Mouse (Mus musculus): ENCODE results near the gene Slit1.

Slit1 gene

DNA sequence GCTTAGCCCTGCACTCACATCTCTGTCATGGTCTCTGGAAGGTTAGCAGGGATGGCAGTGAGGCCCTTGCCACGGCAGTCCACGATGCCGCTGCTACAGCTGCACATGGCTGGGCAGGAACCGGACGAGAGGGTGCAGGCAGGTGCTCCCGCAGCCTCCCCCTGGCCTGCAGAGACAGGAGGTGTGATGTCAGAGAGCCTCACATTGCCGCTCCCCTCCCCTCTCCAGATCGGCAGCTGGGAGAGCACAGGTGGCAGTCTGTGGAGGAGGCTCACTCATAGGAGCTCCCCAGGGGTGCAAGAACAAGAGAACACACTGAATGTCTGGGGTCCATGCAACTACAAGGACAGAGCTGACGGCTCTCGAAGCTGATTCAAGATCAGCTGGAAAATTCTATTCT is 94.1 kb downstream of the Slit1 start:
- DNase-seq = no peak

DNA sequence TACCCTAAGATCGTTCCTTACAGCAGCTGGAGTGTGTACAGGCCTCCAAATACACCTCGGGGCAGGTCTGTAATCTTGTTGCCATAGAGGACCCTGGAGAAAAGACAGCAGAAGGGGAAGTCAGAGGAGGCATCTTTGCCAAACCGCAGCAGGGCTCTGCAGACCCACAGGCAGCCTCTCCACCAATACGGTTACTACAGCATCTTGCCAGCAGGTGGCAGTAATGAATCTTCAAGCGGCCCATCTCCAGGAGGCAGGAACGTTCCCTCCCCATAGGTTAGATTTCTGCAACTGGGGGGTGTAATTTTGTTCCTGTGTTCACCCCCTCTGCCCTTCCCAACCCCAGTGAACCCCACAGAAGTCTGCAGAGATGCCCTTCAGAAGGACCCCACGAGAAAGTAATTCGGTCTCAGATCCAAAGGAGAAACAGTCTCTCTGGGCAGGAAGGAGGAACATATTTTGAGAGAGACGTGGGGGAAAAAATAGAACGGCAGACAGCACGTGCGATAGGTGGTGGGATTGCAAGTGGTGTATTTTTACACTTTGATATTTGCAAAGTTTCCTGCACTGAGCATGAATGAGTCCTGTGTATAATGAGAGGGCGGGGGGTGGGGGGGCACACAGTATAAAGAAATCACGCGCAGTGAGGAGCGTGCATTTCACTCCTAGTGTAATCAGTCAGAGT is 96.4 kb downstream of the Slit1 start:
- DNase-seq = peak; percentile 51 to 62

DNA sequence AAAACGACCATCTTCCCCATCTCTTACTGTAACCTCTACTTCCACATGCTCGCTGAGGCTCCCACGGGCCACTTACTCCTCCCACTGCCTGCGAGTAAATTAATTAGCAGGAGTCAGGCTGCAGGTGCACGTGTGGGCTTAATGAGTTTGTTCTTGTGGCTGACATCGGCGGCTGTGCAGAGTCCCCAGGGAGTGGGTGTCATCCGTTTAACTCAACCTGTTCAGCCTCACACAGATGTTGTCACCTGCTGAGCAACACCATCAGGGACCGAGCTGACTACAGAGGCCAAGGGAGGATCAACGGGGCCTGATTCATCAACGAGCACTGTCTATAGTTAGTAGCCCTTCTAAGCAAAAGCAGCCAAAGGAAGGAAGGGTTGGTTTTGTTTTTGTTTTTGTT is 100.5 kb downstream of the Slit1 start:
- DNase-seq = no peak

DNA sequence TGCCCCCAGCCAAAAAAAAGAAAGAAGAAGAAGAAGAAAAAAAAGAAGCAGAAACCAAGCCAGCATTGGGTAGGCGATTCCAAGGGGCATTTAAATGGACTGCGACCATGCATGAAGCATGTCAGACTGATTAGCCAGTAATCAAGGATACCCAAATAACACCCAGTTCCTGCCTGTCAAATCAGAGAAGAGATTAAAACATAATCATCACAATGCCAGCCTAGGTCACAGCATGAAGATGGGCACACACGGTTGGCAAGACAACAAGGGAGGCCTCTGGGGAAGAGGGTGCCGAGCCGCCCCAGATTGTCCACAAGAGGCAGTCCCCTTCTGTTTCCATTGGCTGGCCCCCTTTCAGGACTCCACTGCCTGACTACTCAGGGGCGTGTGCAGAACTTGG is 108.5 kb downstream of the Slit1 start:
- no peak for DNase-seq

DNA sequence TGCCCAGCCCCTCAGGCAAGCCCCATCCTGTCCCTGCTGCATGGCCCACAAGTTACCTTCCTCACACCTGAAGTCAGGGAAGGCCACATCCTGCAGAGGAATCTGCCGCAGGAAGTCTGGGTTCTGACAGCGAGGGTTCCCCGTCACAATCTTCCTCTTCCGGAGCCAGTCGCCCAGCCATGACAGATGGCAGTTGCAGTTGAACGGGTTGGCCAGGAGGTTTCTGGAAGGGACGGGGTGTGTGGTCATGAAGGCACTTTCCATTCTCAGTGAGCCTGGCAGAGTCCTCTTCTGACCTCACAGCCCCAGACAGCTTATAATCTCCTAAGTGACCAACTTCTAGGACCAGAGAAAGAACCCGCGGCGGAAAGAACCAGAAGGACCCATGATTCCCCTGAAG is 109.4 kb downstream of the Slit1 start:
- DNase-seq = no peak

DNA sequence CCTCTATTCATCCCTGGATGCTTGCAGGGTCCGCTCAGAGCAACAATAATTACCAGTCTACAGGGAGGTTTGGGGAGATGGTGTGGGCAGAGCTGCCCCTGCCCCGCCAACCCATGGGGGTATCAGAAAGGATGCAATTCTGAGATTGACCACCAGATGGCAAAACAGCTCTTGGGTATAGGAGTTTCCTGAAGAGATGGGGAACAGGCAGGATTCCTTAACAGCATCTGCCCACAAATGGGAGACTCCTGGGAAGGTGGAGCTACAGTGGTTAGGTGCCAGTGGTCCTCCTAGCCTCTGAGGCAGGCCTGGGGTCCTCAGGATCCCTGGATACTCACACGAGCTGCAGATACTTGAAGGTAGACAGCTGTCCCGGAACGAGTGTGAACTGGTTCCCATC is 113.9 kb downstream of the Slit1 start:
- DNase-seq = peak in 1 of 2 experiments; percentile 54

DNA sequence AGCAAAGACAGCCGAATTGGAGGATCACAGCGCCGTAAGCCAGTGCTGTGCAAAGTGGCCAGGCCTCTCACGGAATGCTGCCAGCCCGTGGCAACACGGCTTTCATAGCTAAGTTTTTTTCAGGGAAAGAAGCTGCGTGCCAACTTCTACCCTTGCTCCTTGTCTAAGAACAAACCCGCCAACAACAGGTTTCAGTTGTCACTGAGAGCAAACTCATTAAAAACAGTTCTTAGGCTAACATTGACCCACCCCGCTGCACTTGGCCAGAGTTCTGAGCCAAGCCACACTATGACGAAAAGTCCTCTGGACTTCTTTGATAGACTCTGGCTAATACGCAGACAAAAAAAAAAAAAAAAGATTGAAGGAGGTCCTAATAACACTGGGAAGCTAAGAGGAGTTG is 114.5 kb downstream of the Slit1 start:
- peak; percentile 49 to 74 for DNase-seq

DNA sequence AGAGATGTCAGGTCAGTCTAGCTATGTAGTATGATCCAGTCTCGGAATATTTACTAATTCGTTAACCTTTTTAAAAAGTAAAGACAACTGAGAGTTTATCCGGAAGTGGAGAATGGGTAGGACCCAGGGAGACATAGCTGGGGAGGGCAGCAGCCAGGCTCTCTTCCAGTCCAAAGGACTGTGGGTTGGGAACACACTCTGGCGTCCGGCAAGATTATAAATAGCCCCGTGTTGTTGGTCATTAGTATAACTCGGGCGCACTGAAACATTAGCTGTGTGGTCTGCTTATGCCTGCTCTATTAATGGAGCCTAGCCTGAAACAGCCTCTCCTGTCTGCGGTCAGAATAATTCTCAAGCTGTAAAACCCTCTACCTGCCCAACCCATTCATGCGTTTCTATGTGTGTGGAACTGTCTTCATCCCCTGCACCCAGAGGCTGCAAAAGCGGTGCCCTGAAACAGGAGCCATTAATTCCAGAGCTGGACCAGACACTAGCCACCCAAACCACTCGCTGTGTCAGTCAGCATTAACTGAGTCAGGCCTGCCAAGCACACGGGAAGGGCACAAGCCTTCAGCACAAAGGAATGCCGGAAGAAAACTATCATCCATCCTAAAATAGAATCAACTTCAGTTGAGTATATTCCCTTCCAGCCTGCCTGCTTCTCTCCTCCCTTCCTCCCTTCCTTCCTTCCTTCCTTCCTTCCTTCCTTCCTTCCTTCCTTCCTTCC is 122.9 kb downstream of the Slit1 start:
- DNase-seq = no peak

DNA sequence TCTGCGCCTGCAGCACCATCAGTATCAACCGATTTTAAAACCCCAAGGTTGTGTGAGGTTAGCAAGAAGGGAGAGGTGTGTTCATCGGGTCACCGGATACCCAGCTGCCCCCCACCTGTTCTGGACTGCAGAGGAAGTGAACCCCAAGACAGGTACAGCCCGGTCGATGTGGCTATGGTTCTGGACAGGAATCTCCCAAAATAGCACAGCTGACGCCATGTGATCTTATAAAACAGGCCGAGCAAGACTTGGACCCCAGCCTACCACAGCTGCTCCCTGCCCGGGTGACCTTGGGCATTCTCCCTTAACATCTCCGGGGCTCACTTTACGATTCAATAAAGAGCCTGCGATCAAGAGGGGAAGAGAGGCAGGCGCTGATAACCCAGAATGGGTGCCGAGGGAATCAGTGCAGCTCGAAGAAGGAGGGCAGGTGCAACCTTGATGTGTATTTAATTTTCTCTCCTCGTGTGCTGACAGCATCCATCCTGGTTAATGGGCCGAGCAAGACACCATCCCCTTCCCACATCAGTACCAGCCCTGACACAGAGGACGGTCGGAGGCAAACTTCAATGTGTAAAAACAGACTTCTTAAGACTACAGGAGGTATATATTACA is 124.6 kb downstream of the Slit1 start:
- DNase-seq = no peak

DNA sequence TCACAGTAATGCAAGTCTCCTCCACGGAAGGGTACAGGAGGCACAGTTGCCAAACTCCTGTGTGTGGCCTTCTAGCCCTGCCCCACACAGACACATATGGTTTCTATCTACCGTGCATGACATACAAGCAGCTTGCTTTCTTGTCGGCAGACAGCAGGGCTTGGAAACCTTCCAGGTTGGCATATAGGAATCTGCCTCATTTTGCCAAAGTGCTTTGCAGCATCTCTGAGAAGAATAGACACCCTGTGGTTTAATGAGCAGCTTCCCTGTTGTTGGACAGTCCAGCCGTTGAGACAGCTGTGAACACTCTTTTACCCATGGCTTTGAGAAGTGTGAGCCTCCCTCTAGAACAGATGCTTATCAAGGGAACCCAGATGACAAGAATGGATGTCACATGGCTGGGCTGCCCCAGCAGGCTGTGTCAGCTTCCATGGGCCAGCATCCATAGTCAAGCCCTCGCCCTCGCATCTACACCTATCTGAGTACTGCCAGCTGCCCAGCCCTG is 125.3 kb downstream of the Slit1 start:
- DNase-seq = no peak

DNA sequence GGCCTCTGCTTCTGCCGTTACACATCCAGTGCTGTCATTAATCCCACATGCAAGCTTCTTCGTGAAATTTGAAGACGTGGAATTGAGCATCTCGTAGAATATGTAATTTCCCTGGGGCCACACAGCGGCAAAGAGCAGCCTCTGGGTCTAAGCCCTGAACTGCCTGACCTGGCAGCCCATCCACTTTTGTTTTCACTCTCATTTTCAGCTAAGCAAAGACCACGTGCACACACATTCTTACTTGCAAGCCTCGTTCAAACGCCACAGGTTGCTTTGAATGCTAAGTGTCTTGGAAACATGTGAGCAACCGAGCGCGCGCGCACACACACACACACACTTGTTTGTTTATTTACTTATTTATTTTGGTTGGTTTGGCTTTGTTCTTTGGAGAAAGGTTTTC is 126.4 kb downstream of the Slit1 start:
- no peak for DNase-seq

DNA sequence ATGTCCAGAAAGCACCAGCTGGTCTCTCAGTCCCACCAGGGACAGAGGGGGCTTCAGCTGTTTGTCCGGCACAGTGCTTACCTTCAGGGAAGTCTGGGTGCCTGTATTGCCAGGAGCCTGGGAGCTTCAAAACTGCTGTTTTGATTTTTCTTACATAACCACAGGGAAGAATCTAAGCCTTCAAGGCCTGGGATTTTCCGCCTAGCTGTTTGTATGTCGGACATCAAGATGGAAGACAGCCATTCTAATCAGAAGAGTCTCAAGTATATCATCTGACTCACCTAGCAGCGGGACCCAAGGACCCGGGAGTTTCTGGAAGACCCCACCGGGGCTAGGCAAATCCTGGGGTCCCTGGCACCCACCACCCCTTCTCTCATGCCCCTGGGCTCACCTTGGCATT is 127.2 kb downstream of the Slit1 start:
- no peak for DNase-seq

DNA sequence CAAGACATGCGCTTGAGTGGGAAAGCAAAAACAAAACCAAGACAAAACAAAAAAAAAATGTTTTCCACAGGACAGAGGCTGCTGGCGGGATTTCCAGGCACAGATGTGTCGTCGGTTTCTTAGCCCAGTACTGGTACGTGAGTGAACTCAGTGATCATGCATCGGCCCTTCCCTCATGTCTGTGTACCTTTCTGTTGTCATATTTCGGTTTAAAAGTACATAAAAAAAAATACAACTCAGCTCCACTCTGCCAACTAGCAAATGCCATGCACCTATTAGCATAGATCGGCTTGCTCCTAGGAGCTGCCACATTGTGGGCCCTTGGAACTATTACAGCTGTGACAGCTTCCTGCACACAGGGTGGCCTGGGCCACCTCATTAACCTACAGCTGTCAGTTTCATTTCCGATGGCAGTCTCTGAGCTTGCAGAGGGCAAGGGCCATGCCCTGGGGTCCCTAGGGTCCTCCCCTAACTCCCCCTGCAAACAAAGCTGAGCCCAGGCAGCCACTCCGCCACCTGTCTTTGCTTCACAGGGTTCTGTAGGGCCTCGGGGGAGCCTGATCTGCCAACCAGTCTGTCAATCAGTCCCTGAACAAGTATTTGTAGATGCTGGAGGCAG is 127.8 kb downstream of the Slit1 start:
- no peak for DNase-seq

DNA sequence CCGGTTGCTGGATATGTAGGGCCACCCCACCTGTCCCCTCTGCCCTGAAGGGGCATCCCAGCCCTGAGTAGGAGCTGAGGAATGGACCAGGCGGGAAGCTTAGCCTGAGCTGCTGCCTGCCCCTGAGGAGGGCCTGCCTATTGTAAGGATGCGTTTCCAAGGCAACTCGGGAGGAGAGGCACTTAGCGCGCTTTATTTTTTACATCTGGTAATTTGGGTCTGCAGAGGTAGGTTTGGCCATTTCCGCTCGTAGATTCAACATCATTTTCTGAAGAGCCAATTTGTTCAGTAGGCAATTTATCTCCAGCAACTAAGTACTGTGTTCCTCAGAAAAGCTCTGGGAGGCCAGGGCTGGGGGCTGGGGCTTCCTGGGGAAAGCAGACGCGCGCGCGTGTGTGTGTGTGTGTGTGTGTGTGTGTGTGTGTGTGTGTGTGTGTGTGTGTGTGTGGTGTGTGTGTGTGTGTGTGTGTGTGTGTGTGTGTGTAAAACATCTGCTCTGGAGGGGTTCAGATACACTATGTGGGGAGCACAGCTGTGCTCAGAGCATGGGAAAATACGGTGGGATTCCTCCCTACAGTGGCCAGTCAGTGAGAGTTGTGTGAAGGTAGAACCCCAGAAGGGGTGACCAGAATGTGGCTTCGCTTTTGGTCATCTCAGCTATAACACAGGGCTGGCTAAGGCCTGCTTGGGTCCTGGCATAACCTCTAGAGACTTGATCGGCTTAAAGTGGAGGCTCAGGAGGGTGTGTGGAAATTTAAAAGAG is 130.0 kb downstream of the Slit1 start:
- no peak for DNase-seq

DNA sequence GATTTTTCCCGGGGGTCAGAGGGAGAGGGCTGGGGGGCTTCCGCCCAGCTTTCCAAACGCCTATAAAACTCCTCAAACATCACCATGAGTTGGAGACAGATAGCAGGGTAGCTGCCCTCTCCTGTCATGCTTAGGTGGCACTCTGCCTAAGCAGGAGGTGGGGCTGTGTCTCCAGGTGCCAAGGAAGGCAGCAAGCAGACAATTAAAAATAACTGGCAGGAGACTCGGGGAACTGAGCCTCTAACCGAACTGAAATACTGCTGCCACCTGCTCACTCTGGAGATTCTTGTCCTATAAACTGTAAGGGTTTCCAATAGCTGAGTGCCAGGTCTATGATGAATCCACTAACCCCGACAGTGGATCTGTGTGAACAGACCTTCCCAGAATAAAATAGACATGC is 131.8 kb downstream of the Slit1 start:
- DNase-seq = no peak

DNA sequence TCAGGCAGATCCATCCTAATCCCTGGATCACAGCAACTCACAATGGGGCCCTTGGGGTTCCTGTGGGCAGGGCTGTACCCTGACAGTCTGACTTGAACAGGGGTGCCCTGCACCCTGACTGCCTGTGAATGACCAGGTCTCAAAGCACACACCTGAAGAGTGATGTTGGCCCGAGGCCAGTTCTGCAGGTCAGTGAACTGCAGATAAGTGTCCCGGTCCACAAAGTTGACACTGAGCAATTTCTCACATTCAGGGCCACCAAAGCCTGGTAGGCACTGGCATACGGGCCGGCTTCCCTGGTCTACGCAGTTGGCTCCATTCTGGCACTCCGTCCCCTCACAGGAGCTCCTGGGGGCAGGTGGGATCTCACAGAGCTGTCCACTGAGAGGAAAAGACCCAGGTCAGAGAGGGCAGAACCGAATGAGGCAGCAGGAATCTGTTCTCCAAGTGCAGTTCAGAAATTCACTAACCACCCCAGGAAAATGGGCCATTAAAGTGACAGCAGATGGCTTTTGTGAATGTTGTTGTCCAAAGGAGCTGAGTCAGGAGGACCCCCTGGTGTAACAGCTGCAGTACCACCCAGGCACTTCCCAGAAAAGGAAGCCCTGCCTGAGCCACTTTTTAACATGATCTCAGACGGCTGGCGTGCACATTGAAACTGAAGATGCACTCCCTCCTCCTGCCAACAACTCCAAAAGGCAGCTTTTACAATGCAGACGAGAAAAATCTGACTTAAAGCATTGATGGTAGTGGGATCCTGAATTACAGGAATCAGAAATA is 137.1 kb downstream of the Slit1 start:
- no peak for DNase-seq

DNA sequence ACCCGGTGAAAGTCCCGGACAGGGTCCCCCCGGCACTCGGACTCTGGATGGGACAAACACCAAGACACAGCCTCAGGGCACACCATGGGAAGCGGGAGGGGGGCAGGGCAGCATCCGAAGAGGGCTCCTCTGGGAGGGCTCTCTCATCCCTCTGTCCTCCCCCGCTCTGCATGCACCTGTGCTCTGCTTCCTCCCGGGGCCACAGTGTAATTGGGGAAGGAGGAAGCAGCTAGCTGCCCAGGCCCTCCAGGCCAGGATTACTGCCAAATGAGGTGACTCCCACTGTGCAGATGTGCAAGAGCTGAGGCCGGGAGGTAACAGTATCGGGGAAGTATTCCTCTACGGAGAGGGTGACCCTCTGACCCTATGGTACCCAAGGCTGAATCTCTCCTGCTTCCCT is 142.8 kb downstream of the Slit1 start:
- DNase-seq = no peak

DNA sequence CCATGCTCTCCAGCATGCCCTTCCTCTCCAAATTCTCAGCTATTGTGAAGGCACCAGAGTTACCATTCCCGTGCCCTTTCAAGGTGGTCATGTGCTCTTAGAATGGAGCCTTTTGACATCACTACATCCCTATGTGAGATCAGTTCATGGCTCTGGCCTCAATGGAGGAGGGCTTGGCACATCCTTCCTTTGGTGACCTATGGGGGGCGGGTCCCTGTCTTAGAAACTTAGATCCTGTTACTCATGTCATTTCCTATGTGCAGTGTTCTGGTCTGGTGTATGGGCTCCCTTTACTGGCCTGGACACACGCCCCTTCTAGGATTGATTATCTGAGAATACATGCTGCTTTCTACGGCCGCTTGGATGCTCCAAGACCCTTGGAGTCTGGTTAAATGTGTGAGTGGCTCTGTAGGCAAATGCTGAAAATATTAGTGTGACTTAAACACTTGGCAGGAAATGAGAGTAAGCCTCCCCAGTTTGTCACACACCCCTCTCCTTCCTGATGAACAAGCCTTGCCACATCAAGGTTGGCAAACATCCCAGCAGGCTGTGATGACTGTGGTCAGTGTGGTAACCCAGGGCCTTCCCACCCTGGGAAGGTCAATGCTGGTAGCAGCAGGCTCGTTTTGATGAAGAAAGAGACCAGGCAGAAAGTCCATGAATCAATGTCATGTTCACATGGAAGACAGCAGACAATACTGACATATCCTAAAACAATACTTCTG is 146.1 kb downstream of the Slit1 start:
- peak; percentile 82 to 87 for DNase-seq

DNA sequence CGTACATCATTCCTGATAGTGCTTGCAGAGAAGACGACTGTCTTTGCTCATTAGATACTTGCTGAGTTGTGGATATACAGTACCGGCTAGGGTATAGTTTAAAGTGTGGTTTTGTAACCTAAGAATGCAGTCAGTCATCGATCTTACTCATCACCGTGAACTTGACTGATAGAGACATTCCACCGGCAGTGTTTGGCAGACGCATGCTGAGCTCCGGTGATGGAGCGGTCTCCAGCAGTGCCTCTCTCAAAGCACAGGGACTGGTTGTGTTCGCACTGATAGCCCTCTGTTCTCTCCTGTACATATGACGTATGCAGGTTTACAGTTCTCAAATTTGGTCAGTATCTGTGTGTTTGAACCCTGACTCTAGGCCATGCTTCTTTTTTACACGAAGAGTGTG is 151.7 kb downstream of the Slit1 start:
- DNase-seq = no peak

DNA sequence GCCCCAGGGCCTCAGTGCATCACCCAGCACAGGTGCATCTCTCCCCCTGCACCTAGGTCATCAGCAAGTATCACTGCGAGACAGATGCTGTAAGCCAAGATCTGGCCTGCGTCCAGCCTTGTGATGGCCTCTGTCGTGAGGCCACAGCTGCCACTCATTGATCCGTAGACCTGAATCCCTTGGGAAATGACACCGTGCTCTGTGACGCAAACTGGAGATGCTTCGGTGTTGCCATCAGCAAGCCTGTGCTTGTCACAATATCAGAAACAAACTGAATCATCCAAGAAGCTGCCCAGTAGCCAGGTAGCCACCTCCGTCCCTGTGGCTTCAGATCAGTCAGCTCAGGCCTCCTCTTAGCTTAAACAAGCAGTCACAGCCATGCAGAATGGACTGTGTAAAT is 153.8 kb downstream of the Slit1 start:
- no peak for DNase-seq

DNA sequence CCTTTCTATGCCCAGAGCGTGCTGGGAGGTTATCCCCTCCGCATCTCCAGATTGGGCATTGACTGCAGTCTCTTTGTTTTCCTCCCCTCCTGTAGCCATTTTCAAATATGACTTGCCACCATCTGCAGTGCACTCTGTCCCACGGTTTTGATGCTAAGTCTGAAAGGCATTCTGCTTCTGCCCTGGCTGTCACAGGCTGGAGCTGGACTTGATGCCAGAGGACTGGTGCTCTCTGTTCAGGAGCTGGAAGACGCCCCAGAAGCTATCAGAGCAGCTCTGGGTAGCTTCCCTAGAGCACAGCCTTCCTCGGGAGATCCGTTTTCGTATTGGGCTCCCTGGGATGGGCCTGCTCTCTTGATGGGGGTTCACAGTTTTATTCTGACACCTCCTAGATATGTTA is 154.4 kb downstream of the Slit1 start:
- no peak for DNase-seq
